Mouse (Mus musculus): ENCODE measurements around the gene Camsap3. TPM values are rescaled to one million over a fixed set of nuclear protein-coding genes. Genes with fewer than 3 reads are reported as not detected.

The Camsap3 gene
- polyA plus RNA-seq, 1 experiment from 2014 or later, result 6.9 TPM

Other genes starting within 250 kb of the Camsap3 start
- gene A430078G23Rik, start 233.9 kb upstream of the Camsap3 start, polyA plus RNA-seq (2015; fragmentation: Nextera tagmentation; extraction: Ambion mirVana), result 0.20 and 0.70 TPM in 2 replicates
- gene Arhgef18, start 194.3 kb upstream of the Camsap3 start, polyA plus RNA-seq (2015; fragmentation: Nextera tagmentation; extraction: Ambion mirVana), result 6.9 and 7.6 TPM in 2 replicates
- 9.5 and 11.1 TPM in 2 replicates for gene Pex11g, start 119.6 kb upstream of the Camsap3 start, polyA plus RNA-seq (2015; fragmentation: Nextera tagmentation; extraction: Ambion mirVana)
- not detected in 2 replicates for gene Tex45, start 116.4 kb upstream of the Camsap3 start, polyA plus RNA-seq (2015; fragmentation: Nextera tagmentation; extraction: Ambion mirVana)
- 39.1 and 41.8 TPM in 2 replicates for gene Zfp358, start 94.2 kb upstream of the Camsap3 start, polyA plus RNA-seq (2015; fragmentation: Nextera tagmentation; extraction: Ambion mirVana)
- gene Mcoln1, start 86.8 kb upstream of the Camsap3 start, polyA plus RNA-seq (2015; fragmentation: Nextera tagmentation; extraction: Ambion mirVana), result 48.0 and 53.0 TPM in 2 replicates
- gene Pnpla6, start 71.9 kb upstream of the Camsap3 start, polyA plus RNA-seq (2015; fragmentation: Nextera tagmentation; extraction: Ambion mirVana), result 27.3 and 30.9 TPM in 2 replicates
- gene C330021F23Rik, start 19.3 kb upstream of the Camsap3 start, polyA plus RNA-seq (2015; fragmentation: Nextera tagmentation; extraction: Ambion mirVana), result 1.1 and 2.2 TPM in 2 replicates
- 56.1 and 56.3 TPM in 2 replicates for gene Xab2, start 34.0 kb downstream of the Camsap3 start, polyA plus RNA-seq (2015; fragmentation: Nextera tagmentation; extraction: Ambion mirVana)
- gene Pet100, start 34.3 kb downstream of the Camsap3 start, polyA plus RNA-seq (2015; fragmentation: Nextera tagmentation; extraction: Ambion mirVana), result 97.8 and 111 TPM in 2 replicates
- gene Pcp2, start 38.3 kb downstream of the Camsap3 start, polyA plus RNA-seq (2015; fragmentation: Nextera tagmentation; extraction: Ambion mirVana), result 0.10 and 0.34 TPM in 2 replicates
- 91.6 and 112 TPM in 2 replicates for gene Stxbp2, start 43.7 kb downstream of the Camsap3 start, polyA plus RNA-seq (2015; fragmentation: Nextera tagmentation; extraction: Ambion mirVana)
- gene Retn, start 68.5 kb downstream of the Camsap3 start, polyA plus RNA-seq (2015; fragmentation: Nextera tagmentation; extraction: Ambion mirVana), result 0.18 TPM in 1 of 2 replicates, not detected in the other
- gene Mcemp1, start 78.5 kb downstream of the Camsap3 start, polyA plus RNA-seq (2015; fragmentation: Nextera tagmentation; extraction: Ambion mirVana), result 2.8 and 4.2 TPM in 2 replicates
- 10.0 and 10.6 TPM in 2 replicates for gene Fcor, start 85.1 kb downstream of the Camsap3 start, polyA plus RNA-seq (2015; fragmentation: Nextera tagmentation; extraction: Ambion mirVana)
- 36.4 and 38.2 TPM in 2 replicates for gene Trappc5, start 89.0 kb downstream of the Camsap3 start, polyA plus RNA-seq (2015; fragmentation: Nextera tagmentation; extraction: Ambion mirVana)
- gene Fcer2a, start 106.9 kb downstream of the Camsap3 start, polyA plus RNA-seq (2015; fragmentation: Nextera tagmentation; extraction: Ambion mirVana), result 0.15 and 0.18 TPM in 2 replicates
- 0.43 and 0.62 TPM in 2 replicates for gene Clec4g, start 133.4 kb downstream of the Camsap3 start, polyA plus RNA-seq (2015; fragmentation: Nextera tagmentation; extraction: Ambion mirVana)
- gene Cd209a, start 161.7 kb downstream of the Camsap3 start, polyA plus RNA-seq (2015; fragmentation: Nextera tagmentation; extraction: Ambion mirVana), result 0.30 and 0.47 TPM in 2 replicates

All from lung, embryonic 16.5 days (tissue).